ENCODE assay signal across 8 mouse cellular contexts in genomic region chr10:95894856-95895386, GRCm38 (mm10). TPM values are rescaled to one million over a fixed set of nuclear protein-coding genes. Genes with fewer than 3 reads are reported as not detected.
A peak's percentile ranks its signal among the peaks of the same experiment; 100 is the strongest.
DNase-seq lines count a peak whose midpoint lies in the region; TF ChIP-seq lines count a peak whose summit lies in the region.

No protein-coding gene starts in this region.

- TF ChIP-seq CTCF in heart, adult 2 months (IDR thresholded peaks at IDR 0.05), result peak; percentile 92
- TF ChIP-seq CTCF in kidney, adult 2 months (conservative IDR thresholded peaks at IDR 0.05; ENCODE audit: insufficient read depth, insufficient read length, low read depth, low read length), result peak; percentile 91

- peak overlapping the region; percentile 34 for H3K4me3 ChIP-seq in heart, adult 2 months
- H3K4me3 ChIP-seq in kidney, adult 2 months (ENCODE audit: insufficient read depth, low read depth, low read length), result no peak overlapping the region
- H3K4me3 ChIP-seq in limb, embryonic 10.5 days, result peak overlapping the region; percentile 44
- H3K4me3 ChIP-seq in midbrain, embryonic 10.5 days, result peak overlapping the region; percentile 41

- intact Hi-C loops in heart, adult 2 months (cut with DNase I), result loop anchor here (1.0 to 2.0 kb wide), 3 partner anchors 36 to 406 kb away; no protein-coding TSS in a partner anchor

- no peak overlapping the region for H3K9ac ChIP-seq in heart, adult 2 months (ENCODE audit: low read depth, low read length)

- H3K27me3 ChIP-seq in heart, adult 2 months (ENCODE audit: control insufficient read depth, insufficient read depth, low read length), result no peaks in the 10 kb centered on the region
- H3K27me3 ChIP-seq in kidney, adult 2 months (replicated peaks; ENCODE audit: control insufficient read depth, insufficient read depth, low read length), result no peaks in the 10 kb centered on the region
- H3K27me3 ChIP-seq in limb, embryonic 10.5 days (ENCODE audit: low read depth, poor library complexity, severe bottlenecking), result 0 out of 2 replicates have a peak, but pooled peaks cover 6% of the 10 kb centered on the region
- H3K27me3 ChIP-seq in midbrain, embryonic 10.5 days (ENCODE audit: low read depth, poor library complexity, severe bottlenecking), result peaks cover 4% of the 10 kb centered on the region; the same call in 1 of the 2 replicates

- peak overlapping the region; percentile 51 for H3K27ac ChIP-seq in heart, adult 2 months
- no peak overlapping the region for H3K27ac ChIP-seq in kidney, adult 2 months (ENCODE audit: insufficient read depth, low read depth, low read length)
- H3K27ac ChIP-seq in limb, embryonic 10.5 days, result peak overlapping the region; percentile 44; the same call in 1 of the 2 replicates
- peak overlapping the region; percentile 38; the same call in 1 of the 2 replicates for H3K27ac ChIP-seq in midbrain, embryonic 10.5 days (replicated peaks)

- TF ChIP-seq POLR2A in heart, adult 2 months (IDR thresholded peaks at IDR 0.05; ENCODE audit: insufficient read depth, low read depth, low read length), result no peak
- TF ChIP-seq POLR2A in kidney, adult 2 months (IDR thresholded peaks at IDR 0.05; ENCODE audit: low read depth, low read length), result no peak

- TF ChIP-seq EP300 in heart, adult 2 months (IDR thresholded peaks at IDR 0.05; ENCODE audit: insufficient read depth, low read depth, low read length), result peak; percentile 60; the same call in 1 of the 2 replicates

- 36% methylated on average over 10 of the region's 10 CpGs for WGBS in heart, adult 2 months
- WGBS in kidney, adult 2 months, result 38% methylated on average over 10 of the region's 10 CpGs
- WGBS in limb, embryonic 10.5 days, result 42% methylated on average over 10 of the region's 10 CpGs
- 49% methylated on average over 10 of the region's 10 CpGs for WGBS in midbrain, embryonic 10.5 days

- H3K36me3 ChIP-seq in heart, adult 2 months (ENCODE audit: control insufficient read depth, insufficient read depth, low read length), result no peaks in the 10 kb centered on the region
- no peaks in the 10 kb centered on the region for H3K36me3 ChIP-seq in kidney, adult 2 months (ENCODE audit: control insufficient read depth, insufficient read depth, low read length)
- no peaks in the 10 kb centered on the region for H3K36me3 ChIP-seq in limb, embryonic 10.5 days
- no peaks in the 10 kb centered on the region for H3K36me3 ChIP-seq in midbrain, embryonic 10.5 days

- H3K9me3 ChIP-seq in limb, embryonic 10.5 days (replicated peaks), result no peaks in the 10 kb centered on the region
- H3K9me3 ChIP-seq in midbrain, embryonic 10.5 days (replicated peaks), result no peaks in the 10 kb centered on the region

- peak; percentile 82 for DNase-seq in 3T3-L1 (ENCODE audit: low read depth, low spot score)
- peak; percentile 19 for DNase-seq in adrenal gland, adult 8-10 months
- peak; percentile 68 for DNase-seq in embryo, embryonic 9.5 days (ENCODE audit: extremely low spot score)
- peak; percentile 55 to 61 for DNase-seq in heart, adult 2 months
- DNase-seq in kidney, adult 2 months, result peak; percentile 77
- peak; percentile 54 for DNase-seq in limb, embryonic 10.5 days (ENCODE audit: low spot score)
- DNase-seq in midbrain, embryonic 10.5 days (ENCODE audit: low spot score), result peak; percentile 59
- DNase-seq in skeletal muscle tissue, adult 2 months (ENCODE audit: low read depth, low spot score), result peak; percentile 42

- H3K4me1 ChIP-seq in heart, adult 2 months (ENCODE audit: control insufficient read depth, insufficient read depth, low read length), result peaks cover 2% of the 10 kb centered on the region; the same call in 1 of the 2 replicates
- 0 out of 2 replicates have a peak, but pooled peaks cover 4% of the 10 kb centered on the region for H3K4me1 ChIP-seq in kidney, adult 2 months (ENCODE audit: control insufficient read depth, insufficient read depth, low read length)
- H3K4me1 ChIP-seq in limb, embryonic 10.5 days, result peaks cover 7% of the 10 kb centered on the region; the same call in 1 of the 2 replicates
- peaks cover 6% of the 10 kb centered on the region; the same call in 1 of the 2 replicates for H3K4me1 ChIP-seq in midbrain, embryonic 10.5 days

- no peaks in the 10 kb centered on the region for H3K79me2 ChIP-seq in heart, adult 2 months (replicated peaks; ENCODE audit: control insufficient read depth, insufficient read depth, low read length)

RNA-seq across cellular contexts. Expression of gene Eea1, which starts 45.5 kb away (rescaled TPM):
- 10 to 100 TPM; 26.1 to 47.8 (median 33.7) TPM for total RNA-seq in adrenal gland, adult 8-10 months (2022)
- total RNA-seq in heart, adult 2 months (2021), result 10 to 100 TPM; 30.3 to 30.9 TPM
- 3.1 and 6.6 TPM in 2 replicates for polyA plus RNA-seq in heart, adult 2 months (2012; rRNA removed)
- polyA plus RNA-seq in kidney, adult 2 months (2012; rRNA removed), result 4.3 and 4.6 TPM in 2 replicates
- polyA plus RNA-seq in limb, embryonic 10.5 days (2016; fragmentation: Nextera tagmentation; extraction: Ambion mirVana), result 5.1 and 6.1 TPM in 2 replicates
- 10.1 and 11.4 TPM in 2 replicates for polyA plus RNA-seq in midbrain, embryonic 10.5 days (2016; fragmentation: Nextera tagmentation; extraction: Ambion mirVana)

RNA-seq across cellular contexts. Expression of gene Gm33543, which starts 52.2 kb away (rescaled TPM):
- not detected for total RNA-seq in adrenal gland, adult 8-10 months (2022)
- 1 to 10 TPM; 4.1 to 4.7 TPM for total RNA-seq in heart, adult 2 months (2021)
- 2.1 and 6.6 TPM in 2 replicates for polyA plus RNA-seq in heart, adult 2 months (2012; rRNA removed)
- polyA plus RNA-seq in kidney, adult 2 months (2012; rRNA removed), result 1.6 and 1.9 TPM in 2 replicates
- 0.10 TPM in 1 of 2 replicates, not detected in the other for polyA plus RNA-seq in limb, embryonic 10.5 days (2016; fragmentation: Nextera tagmentation; extraction: Ambion mirVana)
- polyA plus RNA-seq in midbrain, embryonic 10.5 days (2016; fragmentation: Nextera tagmentation; extraction: Ambion mirVana), result not detected in 2 replicates

Comparison
In these comparisons a context has a peak if more than half of its experiments do, and no peak if none do; other contexts are left out.
1. DNase-seq: peak in every context shown above with its lines; median percentile 82 in 3T3-L1; 77 in kidney, adult 2 months; 68 in embryo, embryonic 9.5 days; 59 in midbrain, embryonic 10.5 days; 58 in heart, adult 2 months; 54 in limb, embryonic 10.5 days; 42 in skeletal muscle tissue, adult 2 months; 19 in adrenal gland, adult 8-10 months.